Mouse (Mus musculus): Measurements from ENCODE around the gene Prkn. TPM values are rescaled to one million over a fixed set of nuclear protein-coding genes. Genes with fewer than 3 reads are reported as not detected.

Gene Prkn
- polyA plus RNA-seq, 1 experiment, result 21.7 TPM

DNA sequence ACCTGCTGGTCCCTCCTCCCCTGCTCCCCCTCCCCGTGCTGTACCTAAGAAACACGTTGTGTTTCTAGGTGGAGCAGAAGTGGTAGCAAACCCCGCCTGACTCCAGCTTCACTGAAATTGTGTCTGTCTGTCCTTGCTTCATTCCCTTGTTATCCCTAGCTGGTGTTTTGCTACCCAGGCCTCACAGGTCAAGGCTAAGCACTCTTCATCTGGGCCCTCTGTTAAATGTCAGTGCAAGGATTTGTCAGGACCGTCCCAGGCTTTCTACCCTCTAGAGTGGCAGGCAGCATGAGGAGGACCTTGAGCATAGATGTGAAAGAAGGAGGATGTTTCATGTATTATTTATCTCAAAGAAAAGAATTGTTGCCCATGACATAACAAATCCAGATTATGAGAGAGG is 388.8 kb downstream of the Prkn start:
- TF ChIP-seq CTCF (IDR thresholded peaks at IDR 0.05; ENCODE audit: extremely low read depth, insufficient read depth, low read length), result no peak
- no peak for TF ChIP-seq POLR2A (IDR thresholded peaks at IDR 0.05; ENCODE audit: extremely low read depth, insufficient read depth, low read length)
- no peaks in the 10 kb centered on the region for H3K4me1 ChIP-seq (ENCODE audit: control insufficient read depth, insufficient read depth, low read length)
- no peak overlapping the region for H3K4me3 ChIP-seq (ENCODE audit: insufficient read depth, low read length)
- no peak overlapping the region for H3K27ac ChIP-seq (ENCODE audit: insufficient read depth, low read length)

DNA sequence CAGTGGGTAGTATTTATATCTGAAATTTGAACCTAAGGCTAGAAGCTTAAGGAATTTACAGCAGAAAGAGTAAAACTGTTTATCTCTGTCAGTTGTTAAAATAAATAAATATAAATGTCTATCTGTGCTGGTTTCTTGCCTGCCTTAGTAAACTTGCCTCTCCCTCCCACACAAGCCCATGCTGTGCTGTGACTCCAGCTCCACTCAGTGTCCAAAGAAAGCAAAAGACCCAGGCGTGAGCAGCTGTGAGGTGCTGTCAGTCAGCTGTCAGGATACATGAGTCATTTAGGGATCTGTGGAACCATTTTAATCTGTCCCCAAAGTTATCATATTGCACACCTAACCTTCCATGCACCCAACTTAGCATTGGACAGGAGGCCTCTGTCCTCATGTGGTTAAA is 389.2 kb downstream of the Prkn start:
- TF ChIP-seq POLR2A (IDR thresholded peaks at IDR 0.05; ENCODE audit: extremely low read depth, insufficient read depth, low read length) (no peak), CTCF (IDR thresholded peaks at IDR 0.05; ENCODE audit: extremely low read depth, insufficient read depth, low read length) (peak; percentile 39; the same call in 1 of the 2 replicates)
- H3K4me3 ChIP-seq (ENCODE audit: insufficient read depth, low read length), result no peak overlapping the region
- H3K27ac ChIP-seq (ENCODE audit: insufficient read depth, low read length), result no peak overlapping the region
- H3K4me1 ChIP-seq (ENCODE audit: control insufficient read depth, insufficient read depth, low read length), result no peaks in the 10 kb centered on the region

DNA sequence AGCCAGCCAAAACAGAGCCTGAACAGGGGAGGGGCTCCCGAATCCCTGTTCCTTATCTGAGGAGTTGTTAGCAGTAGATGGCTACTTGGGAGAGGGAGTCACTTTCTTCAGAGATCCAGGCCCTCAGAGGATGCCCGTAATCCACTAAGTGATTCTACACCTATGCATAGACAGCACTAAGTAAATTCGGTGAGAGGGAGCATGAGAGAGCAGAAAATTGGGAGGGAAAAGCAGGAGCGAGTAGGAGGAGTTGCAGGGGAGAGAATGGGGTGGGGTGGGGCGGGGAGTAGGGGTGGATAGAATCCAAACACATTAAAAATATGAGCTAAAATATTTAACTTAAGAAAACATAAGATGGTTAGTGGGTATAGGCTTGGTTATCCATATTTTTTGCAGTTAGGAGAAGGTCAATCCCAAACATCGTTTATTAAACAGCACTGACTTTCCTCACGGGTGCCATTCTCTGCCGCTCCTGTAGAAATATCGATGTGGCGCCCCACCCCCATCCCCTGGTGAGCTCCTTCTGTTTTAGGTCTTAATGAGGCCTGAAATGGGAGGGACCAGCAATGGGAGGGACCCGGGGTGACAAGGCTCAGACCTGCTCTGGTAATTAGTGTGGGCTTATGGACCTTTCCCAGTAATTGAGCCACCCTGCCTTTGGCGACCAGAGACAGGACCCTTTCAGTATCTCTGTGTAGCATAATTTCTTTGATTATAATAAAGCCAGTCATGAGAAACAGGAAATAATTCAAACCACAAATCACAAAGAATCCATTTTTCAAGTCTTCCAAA is 390.6 kb downstream of the Prkn start:
- TF ChIP-seq POLR2A (IDR thresholded peaks at IDR 0.05; ENCODE audit: extremely low read depth, insufficient read depth, low read length) (no peak), CTCF (IDR thresholded peaks at IDR 0.05; ENCODE audit: extremely low read depth, insufficient read depth, low read length) (no peak)
- no peaks in the 10 kb centered on the region for H3K4me1 ChIP-seq (ENCODE audit: control insufficient read depth, insufficient read depth, low read length)
- no peak overlapping the region for H3K4me3 ChIP-seq (ENCODE audit: insufficient read depth, low read length)
- H3K27ac ChIP-seq (ENCODE audit: insufficient read depth, low read length), result no peak overlapping the region

DNA sequence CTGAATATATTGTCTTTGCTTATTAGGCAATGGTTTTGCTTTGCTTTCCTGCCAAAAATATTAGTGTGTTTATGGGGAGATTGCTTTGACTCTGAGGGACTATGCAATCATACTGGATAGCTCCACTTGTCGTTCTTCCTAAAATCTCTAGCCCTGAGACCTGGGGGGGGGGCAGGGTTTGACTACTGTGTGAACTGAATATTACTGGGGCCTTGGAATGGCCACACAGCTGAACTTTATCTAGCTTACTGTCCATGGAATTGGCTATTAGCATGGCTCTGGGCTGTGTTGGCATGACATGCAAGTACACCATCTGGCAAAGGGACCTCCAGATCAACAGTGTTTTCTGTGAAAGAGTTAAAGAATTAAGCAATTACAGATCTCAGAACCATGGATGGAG is 395.1 kb downstream of the Prkn start:
- no peaks in the 10 kb centered on the region for H3K4me1 ChIP-seq (ENCODE audit: control insufficient read depth, insufficient read depth, low read length)
- H3K4me3 ChIP-seq (ENCODE audit: insufficient read depth, low read length), result no peak overlapping the region
- H3K27ac ChIP-seq (ENCODE audit: insufficient read depth, low read length), result no peak overlapping the region
- no peak for TF ChIP-seq POLR2A (IDR thresholded peaks at IDR 0.05; ENCODE audit: extremely low read depth, insufficient read depth, low read length)
- no peak for TF ChIP-seq CTCF (IDR thresholded peaks at IDR 0.05; ENCODE audit: extremely low read depth, insufficient read depth, low read length)

DNA sequence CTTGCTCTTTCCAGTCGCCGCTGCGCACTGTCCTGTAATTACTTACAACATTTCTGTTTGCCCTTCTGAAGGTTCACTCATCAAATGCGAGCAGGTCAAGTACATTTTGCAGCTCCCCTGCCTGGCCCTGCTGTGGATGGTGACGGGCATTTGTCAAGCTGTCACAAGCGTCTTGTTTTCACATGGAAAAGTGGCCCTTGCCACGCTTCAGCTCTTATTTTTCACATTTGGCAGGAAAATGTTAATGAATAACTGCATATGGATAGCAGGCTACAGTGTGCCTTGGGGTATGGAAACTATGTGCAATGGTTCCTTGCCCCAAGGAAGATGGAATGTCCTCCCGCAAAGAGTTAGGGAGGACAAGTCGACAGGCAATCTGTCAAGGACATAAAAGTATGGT is 404.9 kb downstream of the Prkn start:
- Histone ChIP-seq H3K4me1 (ENCODE audit: control insufficient read depth, insufficient read depth, low read length) (no peaks in the 10 kb centered on the region; the same call in 1 of the 2 replicates), H3K27ac (ENCODE audit: insufficient read depth, low read length) (no peak overlapping the region)

DNA sequence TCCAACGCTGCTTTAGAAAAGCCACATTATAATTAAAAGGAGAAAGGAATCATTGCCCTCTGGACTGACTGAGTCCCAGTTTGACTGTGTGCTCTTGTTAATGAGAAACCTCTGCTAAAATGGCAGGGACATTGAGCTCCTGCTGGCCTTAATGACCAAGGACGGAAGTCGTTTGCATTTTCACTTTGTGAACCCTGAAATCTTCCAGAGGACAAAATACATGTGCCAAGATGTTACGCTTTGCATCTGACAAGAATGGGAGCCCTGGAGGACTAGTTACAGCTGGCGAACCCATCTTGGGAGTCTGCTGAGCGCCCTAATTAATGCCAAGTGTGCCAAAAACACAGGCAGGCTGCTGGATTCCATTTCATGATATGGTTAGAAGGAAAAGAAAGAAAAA is 409.0 kb downstream of the Prkn start:
- no peak overlapping the region for H3K27ac ChIP-seq (ENCODE audit: insufficient read depth, low read length)
- no peaks in the 10 kb centered on the region for H3K4me1 ChIP-seq (ENCODE audit: control insufficient read depth, insufficient read depth, low read length)
- TF ChIP-seq CTCF (IDR thresholded peaks at IDR 0.05; ENCODE audit: extremely low read depth, insufficient read depth, low read length) (no peak), POLR2A (IDR thresholded peaks at IDR 0.05; ENCODE audit: extremely low read depth, insufficient read depth, low read length) (no peak)
- no peak overlapping the region for H3K4me3 ChIP-seq (ENCODE audit: insufficient read depth, low read length)

More for the DNA sequence above, 404.9 kb downstream of the Prkn start:
- no peak overlapping the region for H3K4me3 ChIP-seq (ENCODE audit: insufficient read depth, low read length)
- TF ChIP-seq POLR2A (IDR thresholded peaks at IDR 0.05; ENCODE audit: extremely low read depth, insufficient read depth, low read length), result no peak
- TF ChIP-seq CTCF (IDR thresholded peaks at IDR 0.05; ENCODE audit: extremely low read depth, insufficient read depth, low read length), result no peak

DNA sequence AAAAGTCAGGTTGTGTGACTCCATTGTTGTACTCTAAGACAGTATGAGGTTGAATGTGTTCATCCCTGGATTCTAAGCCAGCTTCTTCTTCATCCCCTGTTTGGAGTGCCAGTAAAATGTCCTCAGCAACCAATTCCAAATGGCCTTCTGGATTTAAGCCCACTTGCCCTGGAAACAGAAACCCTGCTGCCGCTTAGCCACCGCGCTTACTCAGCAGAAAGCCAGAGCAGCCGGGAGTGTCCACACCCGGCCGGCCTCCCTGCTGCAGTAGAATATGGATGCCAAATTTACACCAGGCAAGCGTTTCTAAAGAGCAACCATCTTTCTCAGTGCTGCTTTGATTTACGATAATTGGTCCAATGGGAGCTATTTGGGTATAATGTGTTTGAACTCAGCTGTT is 420.5 kb downstream of the Prkn start:
- H3K4me1 ChIP-seq (ENCODE audit: control insufficient read depth, insufficient read depth, low read length), result no peaks in the 10 kb centered on the region
- TF ChIP-seq CTCF (IDR thresholded peaks at IDR 0.05; ENCODE audit: extremely low read depth, insufficient read depth, low read length) (no peak), POLR2A (IDR thresholded peaks at IDR 0.05; ENCODE audit: extremely low read depth, insufficient read depth, low read length) (no peak)
- no peak overlapping the region for H3K4me3 ChIP-seq (ENCODE audit: insufficient read depth, low read length)
- no peak overlapping the region for H3K27ac ChIP-seq (ENCODE audit: insufficient read depth, low read length)

DNA sequence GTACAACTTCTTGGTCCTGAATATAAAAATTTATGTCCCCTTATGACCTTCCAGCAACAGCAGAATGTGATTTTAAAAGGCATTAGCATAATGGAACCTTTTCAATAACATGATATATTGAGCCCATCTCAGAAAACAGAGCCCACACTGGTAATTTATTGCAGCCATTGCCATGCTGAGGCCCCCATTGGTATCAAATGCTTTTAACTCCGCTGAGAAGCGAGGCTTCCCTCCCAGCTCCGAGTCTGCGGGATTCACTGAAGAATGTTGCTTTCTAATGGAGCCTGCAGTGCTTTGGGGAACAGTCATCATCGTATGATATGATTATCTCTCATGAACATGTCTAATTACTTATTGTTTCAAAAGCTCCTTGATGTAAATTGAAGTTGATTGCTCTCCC is 421.5 kb downstream of the Prkn start:
- H3K27ac ChIP-seq (ENCODE audit: insufficient read depth, low read length), result no peak overlapping the region
- H3K4me3 ChIP-seq (ENCODE audit: insufficient read depth, low read length), result no peak overlapping the region
- TF ChIP-seq CTCF (IDR thresholded peaks at IDR 0.05; ENCODE audit: extremely low read depth, insufficient read depth, low read length) (no peak), POLR2A (IDR thresholded peaks at IDR 0.05; ENCODE audit: extremely low read depth, insufficient read depth, low read length) (no peak)
- no peaks in the 10 kb centered on the region for H3K4me1 ChIP-seq (ENCODE audit: control insufficient read depth, insufficient read depth, low read length)

DNA sequence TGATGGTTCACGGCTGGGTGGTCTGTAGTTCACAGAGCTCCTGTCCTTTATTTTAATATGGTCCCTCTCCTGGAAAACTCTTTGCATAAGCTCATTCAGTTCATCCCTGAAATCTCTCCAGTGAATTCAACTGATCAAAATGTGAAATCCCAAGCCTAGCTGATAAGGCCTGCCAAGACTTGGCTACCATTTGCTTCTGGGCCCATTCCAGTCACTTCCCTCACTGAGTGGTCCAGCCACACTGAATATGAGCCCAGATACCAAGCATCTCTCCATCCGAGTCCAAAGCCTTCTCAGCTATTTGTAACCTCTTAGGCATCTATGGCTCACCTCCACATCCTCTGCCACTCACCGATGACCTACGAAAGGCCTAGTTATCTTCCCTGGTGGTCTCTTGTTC is 427.8 kb downstream of the Prkn start:
- H3K4me3 ChIP-seq (ENCODE audit: insufficient read depth, low read length), result no peak overlapping the region
- TF ChIP-seq POLR2A (IDR thresholded peaks at IDR 0.05; ENCODE audit: extremely low read depth, insufficient read depth, low read length) (no peak), CTCF (IDR thresholded peaks at IDR 0.05; ENCODE audit: extremely low read depth, insufficient read depth, low read length) (no peak)
- H3K4me1 ChIP-seq (ENCODE audit: control insufficient read depth, insufficient read depth, low read length), result 0 out of 2 replicates have a peak, but pooled peaks cover 2% of the 10 kb centered on the region
- no peak overlapping the region for H3K27ac ChIP-seq (ENCODE audit: insufficient read depth, low read length)

DNA sequence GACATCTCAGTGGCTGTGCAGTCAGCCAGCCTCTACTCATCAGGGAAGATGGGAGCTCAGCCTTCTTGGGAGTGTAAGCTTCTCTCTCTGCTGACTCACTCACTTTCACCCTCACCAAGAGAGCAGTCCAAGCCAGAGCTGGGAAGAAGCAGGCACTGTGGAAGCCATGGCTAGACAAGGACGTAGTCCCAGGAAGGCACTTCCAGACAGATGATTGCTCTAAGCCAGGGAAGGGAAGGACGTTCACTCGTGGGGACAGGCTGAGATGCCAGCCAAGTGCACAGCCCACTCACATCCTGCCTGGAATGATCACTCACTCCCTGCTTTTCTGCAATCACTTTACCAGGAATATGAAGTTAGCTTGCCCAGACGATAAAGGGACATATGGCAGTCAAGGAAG is 430.0 kb downstream of the Prkn start:
- H3K4me1 ChIP-seq (ENCODE audit: control insufficient read depth, insufficient read depth, low read length), result 0 out of 2 replicates have a peak, but pooled peaks cover 2% of the 10 kb centered on the region
- no peak for TF ChIP-seq CTCF (IDR thresholded peaks at IDR 0.05; ENCODE audit: extremely low read depth, insufficient read depth, low read length)
- no peak for TF ChIP-seq POLR2A (IDR thresholded peaks at IDR 0.05; ENCODE audit: extremely low read depth, insufficient read depth, low read length)
- H3K4me3 ChIP-seq (ENCODE audit: insufficient read depth, low read length), result no peak overlapping the region
- peak overlapping the region; percentile 27; the same call in 1 of the 2 replicates for H3K27ac ChIP-seq (ENCODE audit: insufficient read depth, low read length)
